Mouse (Mus musculus) right cerebral cortex, postnatal 14 days (tissue): ENCODE measurements around the gene Cbarp.

Experiments used
- DNase-seq: peaks from one replicate; pipeline ENCODE4 v3.0.0; 2022

The Cbarp gene

DNA sequence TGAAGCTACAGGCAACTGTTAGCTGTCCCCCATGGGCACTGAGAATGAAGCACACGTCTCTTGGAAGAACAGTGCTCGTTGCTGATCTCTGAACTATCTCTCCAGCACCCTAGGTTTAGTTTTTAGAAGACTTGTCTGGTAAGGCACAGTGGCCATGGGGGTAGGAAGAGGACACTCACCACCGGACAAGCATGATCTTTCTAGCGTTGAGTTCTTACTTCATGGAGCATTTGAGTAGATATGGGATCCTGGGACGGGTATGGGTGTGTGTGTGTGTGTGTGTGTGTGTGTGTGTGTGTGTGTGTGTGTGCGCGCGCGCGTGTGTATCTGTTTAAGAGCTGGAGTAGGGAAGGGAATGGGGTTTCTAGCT lies at the start of gene Cbarp:
Cbarp (minus strand) TSS at position 170 of the 370 bp plus-strand sequence.
- DNase-seq: no peak

DNA sequence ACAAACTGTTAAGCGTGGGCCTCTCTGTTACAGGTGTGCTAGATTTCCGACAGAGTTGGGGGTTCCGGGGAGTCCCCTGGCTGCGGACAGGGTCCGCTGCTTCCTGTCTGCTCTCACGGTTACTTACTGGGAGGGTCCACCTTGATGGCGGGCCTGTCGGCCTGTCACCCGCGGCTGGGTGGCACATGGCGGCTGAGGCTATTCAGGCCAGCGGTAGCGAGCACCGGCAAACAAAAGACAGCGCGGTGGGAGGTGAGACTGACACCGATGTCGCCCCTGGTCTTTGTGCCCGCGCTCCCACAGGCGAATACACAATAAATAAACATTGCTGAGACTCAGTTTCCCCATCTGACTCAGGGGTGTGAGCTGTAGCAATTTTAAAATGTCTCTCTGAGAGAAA lies 49.4 kb upstream of the Cbarp start:
- DNase-seq: no peak

DNA sequence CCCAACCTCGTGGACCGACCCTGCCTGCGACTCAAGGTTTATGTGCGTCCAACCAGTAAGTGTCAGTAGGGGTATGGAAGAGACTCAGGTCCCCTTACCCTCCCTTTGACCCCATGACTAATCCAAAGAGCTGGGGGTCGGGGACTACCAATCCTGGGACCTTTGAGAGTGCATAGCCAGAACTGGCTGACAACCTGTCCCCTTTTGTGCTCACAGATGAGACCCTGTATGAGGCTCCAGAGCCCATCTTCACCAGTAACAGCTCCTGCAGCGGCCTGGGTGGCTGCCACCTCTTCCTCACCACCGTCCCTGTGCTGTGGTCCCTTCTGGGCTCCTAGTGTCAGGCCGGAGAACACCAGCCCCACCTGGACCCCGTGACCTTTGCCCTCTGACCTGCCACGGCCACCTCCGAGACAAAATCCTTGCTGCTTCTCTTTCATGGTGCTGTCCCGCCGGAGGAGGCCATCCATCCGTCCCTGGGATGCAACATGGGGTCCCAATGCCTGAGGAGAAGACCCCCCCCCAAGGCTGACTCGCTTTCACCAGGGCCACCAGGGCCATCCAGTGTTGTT lies 47.9 kb upstream of the Cbarp start:
- no peak for DNase-seq

DNA sequence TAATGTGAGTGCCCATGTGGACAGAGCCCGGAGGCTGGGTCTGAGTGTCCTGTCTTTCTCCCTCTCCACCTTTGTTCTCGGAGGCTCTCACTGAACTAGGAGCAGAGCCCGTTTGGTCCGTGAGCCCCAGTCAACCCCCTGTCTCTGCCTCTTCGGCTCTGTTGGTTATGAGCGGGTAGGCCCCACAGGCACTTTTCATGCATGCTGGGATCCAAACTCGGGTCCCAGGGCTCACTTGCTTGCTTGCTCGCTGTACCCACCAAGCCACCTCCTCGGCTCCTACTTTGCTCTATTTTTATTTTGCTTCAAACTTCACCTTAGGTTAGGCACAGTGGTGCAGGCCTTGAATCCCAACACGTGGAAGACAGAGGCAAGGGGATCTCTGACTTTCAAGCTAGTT lies 47.1 kb upstream of the Cbarp start:
- DNase-seq: no peak

DNA sequence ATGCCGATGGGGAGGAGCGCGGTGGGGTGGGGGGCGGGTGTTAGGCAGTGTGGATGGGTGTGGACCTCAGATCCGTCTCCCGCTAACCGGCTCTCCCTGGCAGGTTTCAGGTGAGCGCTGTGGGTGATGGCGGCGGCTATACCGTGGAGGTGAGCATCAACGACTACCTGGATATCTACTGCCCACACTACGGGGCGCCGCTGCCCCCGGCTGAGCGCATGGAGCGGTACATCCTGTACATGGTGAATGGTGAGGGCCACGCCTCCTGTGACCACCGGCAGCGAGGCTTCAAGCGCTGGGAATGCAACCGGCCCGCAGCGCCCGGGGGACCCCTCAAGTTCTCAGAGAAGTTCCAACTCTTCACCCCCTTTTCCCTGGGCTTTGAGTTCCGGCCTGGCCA lies 46.0 kb upstream of the Cbarp start:
- no peak for DNase-seq

DNA sequence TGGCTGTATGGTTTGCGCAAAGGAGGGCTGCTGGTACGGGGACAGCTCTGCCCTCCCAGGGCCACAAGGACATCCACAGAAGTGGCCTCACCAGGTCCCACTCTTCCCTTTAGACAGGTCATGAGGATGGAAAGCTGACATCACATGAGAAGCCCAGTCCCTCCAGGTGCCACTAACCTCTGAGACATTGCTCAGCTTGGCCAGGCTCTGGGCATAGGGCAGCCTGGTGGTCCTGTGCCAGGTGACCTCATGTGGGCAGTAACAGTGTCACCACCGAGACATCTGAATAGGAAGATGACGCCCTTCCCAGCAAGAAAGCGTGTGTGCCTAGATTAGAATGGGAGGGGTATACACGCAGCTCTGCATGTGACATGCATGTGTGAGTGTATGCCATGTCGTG lies 41.9 kb upstream of the Cbarp start:
- no peak for DNase-seq

DNA sequence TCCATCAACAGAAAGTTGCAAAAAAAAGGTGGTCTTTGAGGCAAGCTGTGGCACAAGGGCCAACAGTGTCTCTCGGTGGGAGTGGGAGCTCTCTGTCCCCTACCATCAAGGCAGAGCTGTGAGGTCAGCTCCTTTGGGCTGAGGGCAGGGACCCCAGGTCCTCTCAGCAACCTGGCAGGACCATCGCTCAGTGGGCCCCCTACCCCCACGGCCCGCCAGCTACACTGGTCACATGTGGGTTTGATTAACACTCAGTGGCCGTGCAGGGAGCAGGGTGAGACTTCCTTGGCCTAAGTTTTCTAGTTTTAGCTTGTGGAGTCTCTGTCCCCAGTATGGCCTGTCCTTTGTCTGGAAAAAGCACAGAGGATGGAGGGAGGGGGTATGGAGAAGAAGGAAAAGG lies 40.2 kb upstream of the Cbarp start:
- DNase-seq: no peak

DNA sequence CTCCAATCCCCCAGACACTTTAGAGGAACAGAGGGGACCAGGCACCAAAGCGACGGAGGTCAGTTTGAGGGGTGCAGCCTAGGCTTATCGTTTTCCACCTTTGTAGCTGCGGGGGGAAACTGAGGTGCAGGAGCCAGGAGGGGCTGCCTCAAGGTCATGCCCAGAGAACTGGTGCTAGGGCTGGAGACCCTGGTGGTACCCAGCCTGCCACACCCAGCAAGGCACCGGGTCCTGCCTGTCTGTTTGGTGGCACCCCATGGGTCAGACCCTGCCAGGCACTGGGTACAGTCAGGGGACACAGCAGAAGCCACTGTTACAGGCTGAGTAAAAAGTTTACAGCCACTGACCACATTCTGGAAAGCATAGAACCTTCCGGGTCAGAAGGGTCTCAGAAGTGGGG lies 39.7 kb upstream of the Cbarp start:
- no peak for DNase-seq

DNA sequence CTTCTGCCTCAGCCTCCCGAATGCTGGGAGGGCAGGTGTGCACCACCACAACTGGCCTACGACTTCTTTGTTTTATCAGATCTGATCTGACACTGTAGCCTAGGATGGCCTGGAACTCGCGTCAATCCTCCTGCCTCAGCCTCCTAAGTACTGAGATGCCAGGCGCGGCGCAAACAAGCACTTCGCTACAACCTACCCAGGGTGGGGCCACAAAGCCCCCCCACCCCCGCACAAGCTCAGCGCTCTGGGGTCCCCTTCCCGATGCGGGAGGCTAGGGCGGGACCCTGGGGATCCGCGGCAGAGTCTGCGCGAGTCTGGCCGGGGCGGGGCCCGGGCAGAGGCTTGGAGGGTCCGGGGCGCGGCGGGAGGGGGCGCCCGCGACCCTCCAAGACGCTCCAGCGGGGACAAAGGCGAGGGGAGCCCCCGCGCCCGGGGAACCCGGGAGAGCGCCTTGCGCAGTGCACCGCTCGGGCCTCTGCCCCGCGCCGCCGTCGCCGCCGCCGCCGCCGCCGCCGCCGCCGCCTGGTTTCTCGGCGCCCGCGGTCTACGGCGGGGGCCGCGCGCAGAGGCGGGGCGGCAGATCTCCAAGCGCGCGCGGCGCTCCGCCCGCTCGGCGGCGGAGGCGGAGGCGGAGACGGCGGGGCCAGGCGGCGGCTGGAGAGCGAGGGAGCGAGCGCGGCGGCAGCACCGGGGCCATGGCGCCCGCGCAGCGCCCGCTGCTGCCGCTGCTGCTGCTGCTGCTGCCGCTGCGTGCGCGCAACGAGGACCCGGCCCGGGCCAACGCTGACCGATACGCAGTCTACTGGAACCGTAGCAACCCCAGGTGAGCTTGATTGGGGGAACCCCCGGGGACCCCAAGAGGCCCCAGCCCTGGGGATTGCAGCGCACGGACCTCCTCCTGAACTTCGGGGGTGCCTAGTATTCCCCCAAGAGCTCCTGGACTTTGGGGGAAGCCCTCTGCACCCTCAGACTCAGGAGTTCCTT lies 38.7 kb upstream of the Cbarp start, which contains the start of gene Efna2:
Efna2 (plus strand) TSS at position 415 of the 984 bp plus-strand sequence.
- DNase-seq: peak; percentile 65

DNA sequence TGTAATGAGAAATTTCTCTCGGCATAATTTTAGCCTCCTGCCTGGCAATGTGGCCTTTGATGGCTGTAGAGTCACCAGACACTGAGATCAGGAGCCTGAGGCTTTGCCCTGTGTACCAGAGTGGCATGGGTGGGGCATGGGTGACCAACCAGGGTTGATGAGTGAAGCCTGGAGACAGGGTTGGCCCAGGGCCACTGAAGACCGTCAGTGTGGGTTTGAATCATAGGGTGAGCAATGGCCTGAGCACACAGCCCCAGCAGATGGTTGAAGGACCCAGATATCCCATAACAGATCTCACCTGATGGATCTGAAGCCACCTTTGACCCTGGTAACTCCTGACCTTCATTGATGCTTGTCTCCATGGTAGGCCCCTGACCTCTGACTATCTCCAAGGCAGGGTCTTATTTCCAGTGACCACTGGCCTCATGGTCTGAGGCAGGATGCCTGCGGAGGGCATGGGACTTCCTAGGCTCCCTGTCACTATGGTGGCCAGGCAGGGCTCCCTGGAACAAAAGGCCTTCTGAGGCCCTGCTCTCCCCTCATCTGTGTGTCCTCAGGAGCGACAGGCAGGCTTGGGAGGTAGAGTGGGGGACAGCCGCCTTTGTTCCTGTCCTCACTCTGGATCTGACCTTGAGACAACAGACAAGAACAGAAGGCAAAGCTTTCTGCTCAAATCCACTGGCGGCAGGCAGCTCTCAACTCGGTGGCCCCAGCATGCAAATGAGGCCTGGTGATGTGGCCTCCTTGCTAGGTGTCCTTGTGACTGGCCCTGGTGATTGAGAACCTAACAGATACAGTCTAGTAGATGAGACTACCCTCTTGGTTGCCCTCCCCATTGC lies 37.0 kb upstream of the Cbarp start:
- DNase-seq: no peak

DNA sequence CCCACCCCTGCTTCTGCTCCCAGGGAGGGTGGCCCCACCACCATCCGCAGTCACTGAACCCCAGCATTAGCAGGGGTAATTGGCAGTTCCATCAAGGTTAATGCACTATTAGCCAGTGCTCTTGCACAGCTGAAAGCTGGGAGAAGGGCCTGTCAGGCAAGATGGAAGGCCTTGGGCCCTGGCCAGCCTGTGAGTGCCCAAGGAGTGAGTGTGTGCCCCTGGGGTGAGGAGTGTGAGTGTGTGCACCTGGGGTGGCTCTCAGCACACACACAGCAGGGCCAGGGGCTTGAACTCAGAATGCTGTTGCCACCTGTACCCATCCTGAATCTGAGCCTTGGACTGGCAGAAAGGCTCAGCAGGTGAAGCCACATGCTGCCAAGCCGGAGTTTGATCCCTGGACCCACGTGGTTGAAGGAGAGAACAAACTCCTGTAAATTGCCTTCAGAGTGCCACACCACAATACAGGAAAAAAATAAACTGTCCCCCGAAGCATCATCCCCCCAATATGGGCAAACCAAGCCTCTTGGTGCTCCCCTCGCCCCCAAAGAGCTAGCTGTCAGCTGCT lies 35.7 kb upstream of the Cbarp start:
- no peak for DNase-seq

DNA sequence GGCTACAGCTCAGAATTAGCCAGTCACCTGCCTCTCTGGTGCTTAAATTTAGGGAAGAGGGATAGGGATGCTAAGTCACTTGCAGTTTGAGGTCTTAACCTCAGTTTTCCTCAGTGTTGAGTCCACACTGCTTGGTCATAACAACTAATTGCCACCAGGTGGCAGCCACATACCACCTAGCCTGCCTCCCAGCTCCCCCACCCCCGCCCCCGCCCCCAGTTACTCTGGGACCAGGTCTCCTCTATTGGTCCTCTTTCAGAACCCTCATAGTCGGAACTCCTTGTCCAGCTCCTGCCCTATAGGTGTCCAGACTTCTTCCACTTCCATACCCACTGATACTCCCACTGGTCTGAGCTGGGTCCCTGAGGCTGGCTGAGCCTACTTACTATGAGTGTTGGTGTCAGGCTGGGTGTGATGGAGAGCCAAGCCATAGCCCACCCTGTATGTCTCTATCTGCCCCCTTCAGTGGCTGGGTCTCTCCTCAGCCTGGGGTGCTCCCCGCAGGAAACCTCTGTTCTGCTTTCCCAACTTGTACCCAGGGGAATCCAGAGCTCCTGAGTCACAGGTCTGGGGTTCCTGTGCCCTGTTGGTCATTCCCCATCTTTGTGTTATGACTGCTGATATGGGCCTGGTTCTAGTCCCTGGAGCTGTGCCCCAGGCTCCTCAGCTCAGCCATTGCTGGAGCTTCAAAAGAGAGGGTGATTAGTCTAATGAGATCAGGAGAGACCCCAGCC lies 35.1 kb upstream of the Cbarp start:
- peak; percentile 24 for DNase-seq

DNA sequence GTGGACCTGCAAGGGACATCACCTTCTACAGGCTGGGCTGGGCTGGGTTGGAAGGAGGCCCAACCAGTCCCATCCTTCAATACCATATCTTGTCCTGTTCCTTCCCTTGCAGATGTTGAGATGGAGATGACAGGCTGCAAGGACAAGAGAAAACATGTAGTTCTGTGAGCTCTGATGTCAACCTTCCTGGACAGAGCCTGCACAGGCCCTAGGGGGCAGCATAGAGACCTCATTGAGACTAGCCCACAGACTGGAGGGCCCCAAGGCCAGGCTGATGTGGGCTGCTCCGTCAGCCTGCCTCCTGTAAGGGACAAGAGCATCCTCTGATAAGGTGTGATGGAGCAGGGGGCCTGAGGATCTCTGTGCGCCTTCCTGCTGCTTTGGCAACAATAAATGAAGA lies 34.1 kb upstream of the Cbarp start:
- peak; percentile 40 for DNase-seq

DNA sequence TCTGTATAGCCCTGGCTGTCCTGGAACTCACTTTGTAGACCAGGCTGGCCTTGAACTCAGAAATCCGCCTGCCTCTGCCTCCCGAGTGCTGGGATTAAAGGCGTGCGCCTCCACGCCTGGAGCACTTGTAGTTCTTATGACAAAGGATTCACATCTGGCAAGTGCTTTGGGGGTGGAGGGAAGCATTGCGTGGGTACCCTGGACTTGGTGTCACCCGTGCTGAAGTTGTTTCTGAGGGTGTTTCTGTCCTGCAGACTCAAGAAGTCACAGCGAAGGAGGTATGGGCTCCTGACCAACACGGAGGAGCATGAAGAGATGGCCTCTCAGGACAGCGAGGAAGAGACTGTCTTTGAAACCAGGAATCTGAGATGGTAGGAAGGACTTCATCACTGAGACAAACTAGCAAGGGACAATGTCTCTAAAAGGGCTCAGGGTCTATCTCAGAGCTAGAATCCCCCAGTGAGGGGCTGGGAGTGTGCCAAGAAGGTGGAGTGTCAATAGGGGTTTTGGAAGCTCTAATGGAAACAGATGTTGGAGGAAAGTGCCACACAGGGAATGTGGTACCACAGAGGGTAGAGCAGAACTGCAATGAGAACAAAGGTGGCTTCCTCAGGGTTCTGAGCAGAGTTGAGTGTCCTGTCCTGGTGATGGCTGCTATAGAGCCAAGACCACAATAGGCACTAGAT lies 33.5 kb upstream of the Cbarp start:
- DNase-seq: no peak

DNA sequence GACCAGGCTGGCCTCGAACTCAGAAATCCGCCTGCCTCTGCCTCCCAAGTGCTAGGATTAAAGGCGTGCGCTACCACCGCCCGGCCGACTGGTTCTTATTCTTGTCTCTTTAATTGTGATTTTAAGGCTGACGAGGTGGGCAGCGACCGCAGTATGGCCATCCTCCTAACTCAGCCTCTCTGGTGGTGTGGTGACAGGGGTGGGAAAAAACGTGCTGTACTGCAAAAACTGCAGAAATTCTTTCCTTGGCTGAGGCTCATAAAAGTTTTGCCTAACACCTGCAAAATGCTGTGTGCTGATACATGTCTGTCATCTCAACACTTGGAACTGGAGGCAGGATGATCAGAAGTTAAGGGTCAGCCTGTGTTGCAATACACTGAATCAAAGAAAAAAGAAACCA lies 32.7 kb upstream of the Cbarp start:
- peak; percentile 23 for DNase-seq

DNA sequence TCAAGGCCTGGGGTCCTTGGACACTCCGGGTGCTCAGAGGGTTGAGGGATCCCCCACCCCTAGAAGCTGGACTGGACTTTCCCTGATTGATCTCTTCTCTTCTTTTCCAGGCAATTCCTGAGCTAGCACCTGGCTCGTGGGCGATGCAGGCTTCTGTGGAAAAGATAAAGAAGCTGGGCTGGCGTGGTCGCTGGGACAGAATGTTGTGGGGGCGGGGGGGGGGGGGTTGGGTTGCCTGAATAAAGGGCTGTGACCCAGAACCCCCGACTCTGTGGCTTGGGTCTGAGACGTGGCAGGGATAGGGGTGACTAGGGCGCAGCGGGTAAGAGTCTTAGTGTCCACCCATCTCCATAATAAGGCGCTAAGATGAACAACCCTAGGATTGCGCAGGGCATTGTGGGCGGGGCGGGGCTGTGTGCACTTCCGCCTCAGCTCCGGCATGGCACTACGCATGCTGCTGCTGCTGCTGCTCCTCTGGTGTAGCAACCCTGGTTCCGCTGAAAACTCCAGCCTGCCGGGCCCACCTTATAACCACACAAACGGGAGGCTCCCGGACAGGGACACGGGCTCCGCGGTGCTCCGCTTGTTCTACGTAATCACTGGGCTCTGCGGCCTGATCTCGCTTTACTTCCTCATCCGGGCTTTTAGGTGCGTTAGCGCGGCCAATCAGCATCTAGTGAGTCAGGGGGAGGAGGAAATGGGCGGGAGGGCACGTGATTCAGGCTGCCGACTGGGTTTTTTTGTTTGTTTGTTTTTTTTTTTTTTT lies 32.1 kb upstream of the Cbarp start, which contains the start of gene 1600002K03Rik:
1600002K03Rik (plus strand) TSS at position 418 of the 766 bp plus-strand sequence.
- DNase-seq: peak; percentile 84

DNA sequence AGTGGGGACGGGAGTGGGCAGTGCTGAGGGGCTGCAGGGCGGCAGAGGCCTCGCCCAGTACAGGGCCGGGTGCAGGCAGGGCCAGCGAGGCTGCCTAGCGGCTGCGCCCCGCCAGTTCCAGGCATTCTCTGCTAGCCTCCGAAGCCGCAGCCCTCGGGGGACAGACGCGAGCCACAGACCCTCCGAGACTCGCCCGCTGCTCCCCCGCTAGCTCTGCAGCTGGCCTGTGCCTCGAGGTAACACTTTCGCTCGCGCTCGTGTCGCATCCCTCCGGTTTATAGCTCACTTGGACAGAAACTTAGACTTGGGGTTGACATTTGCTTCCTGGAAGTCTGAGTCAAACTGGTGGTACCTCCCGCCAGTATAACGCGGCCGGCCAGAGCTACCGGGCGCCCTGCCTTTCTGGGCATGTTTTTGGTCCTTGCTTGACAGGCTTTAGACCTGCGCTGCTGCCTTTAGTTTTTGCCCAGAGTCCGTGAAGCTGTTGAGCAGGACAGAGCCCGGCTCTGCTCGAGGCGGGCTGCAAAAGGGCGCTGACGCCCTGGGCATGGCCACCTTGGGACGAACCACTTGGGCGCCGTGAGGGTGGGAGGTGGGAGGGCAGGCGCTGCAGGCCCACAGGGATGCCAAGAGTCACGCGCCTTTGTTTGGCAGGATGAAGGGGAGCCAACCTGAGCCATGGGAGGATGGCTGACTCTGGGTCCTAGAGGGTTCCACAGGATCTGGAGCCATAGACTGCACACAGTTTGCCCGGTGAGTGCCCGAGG lies 31.3 kb upstream of the Cbarp start:
- DNase-seq: peak; percentile 16

DNA sequence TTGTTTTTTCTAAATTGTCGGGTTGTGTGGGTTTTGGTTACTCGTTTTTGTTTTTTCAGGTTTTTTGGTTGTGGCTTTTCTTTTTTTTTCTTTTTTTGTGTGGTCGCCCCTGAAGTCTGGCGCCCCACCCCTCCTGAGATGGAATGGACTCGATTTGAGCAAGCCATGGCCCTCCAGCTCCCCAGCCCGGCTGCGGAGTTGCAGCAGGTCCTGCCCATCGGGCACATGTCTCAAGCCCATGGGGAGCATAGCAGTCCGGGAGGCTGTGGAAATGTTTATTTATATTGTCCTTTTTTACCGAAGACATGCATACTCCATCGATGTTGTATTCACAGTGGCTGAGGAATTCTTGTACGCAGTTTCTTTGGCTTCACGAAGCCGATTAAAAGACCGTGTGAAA lies 30.6 kb upstream of the Cbarp start:
- no peak for DNase-seq

DNA sequence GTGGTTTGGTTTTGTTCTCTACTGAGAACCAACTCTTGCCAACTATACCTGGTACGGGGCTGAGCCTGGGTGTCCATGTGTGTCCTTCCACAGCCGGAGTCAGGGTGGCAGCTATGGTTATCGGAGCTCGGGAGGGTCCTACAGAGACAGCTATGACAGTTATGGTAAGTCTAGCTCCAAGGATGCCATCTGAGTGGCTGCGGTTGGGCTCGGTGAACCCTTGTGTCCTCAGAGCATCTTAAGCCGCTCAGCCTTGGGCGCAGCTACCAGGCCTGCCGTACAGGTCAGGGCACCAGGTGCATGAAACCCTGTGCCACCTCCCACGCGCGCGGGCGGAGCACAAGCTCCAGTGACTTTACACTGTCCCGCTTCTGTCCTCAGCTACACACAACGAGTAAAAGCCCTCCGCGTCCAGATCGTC lies 30.0 kb upstream of the Cbarp start:
- peak; percentile 23 for DNase-seq

DNA sequence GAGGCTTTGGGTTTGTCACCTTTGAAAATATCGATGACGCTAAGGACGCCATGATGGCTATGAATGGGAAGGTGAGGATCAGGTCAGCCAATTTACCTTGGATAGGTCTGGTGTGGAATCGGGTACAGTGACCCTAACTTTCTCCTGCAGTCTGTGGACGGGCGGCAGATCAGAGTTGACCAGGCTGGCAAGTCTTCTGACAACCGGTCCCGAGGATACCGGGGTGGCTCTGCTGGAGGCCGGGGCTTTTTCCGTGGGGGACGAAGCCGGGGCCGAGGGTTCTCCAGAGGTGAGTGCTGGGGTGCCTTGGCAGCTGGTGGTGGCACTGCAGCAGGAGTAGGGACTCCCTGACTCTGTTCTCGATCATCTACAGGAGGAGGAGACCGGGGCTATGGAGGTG lies 29.4 kb upstream of the Cbarp start:
- DNase-seq: peak; percentile 18
